Mouse (Mus musculus) CH12.LX (cell line): ENCODE measurements at regions not wholly inside any gene's neighbourhood (a gene's known extent, or its start where the extent isn't known, plus 50 kb on each side); places are given as distances from the start of the nearest gene placed in this dataset.

Source experiments
- CTCF ChIP-seq, 2 experiments: IDR thresholded peaks in 1 of 2; conservative IDR thresholded peaks in 1 of 2; 2 replicates each; pipeline ENCODE4 v1.5.1; 2011 to 2012; ENCODE audit warnings: low read depth in 2 of 2, low read length in 2 of 2, improper control_type of control experiment in 1 of 2, inconsistent platforms in 1 of 2, mild to moderate bottlenecking in 1 of 2, moderate library complexity in 1 of 2
- EP300 ChIP-seq: IDR thresholded peaks from 2 replicates; pipeline ENCODE4 v1.6.1; 2011; ENCODE audit warnings: low read length, improper control_type of control experiment
- MAX ChIP-seq: IDR thresholded peaks from 2 replicates; pipeline ENCODE4 v1.6.1; 2011; ENCODE audit warnings: low read length, improper control_type of control experiment
- MAZ ChIP-seq: IDR thresholded peaks from 2 replicates; pipeline ENCODE4 v1.6.1; 2012; ENCODE audit warnings: low read depth, mild to moderate bottlenecking, inconsistent platforms, low read length, improper control_type of control experiment, moderate library complexity
- MXI1 ChIP-seq: IDR thresholded peaks from 2 replicates; pipeline ENCODE4 v1.6.1; 2011; ENCODE audit warnings: mild to moderate bottlenecking, low read depth, low read length, improper control_type of control experiment
- MYC ChIP-seq: IDR thresholded peaks from 2 replicates; pipeline ENCODE4 v1.6.1; 2011; ENCODE audit warnings: low read depth, mild to moderate bottlenecking, improper control_type of control experiment, low read length
- SIN3A ChIP-seq: IDR thresholded peaks from 2 replicates; pipeline ENCODE4 v1.6.1; 2012; ENCODE audit warnings: low read length, improper control_type of control experiment, inconsistent platforms
- TBP ChIP-seq: conservative IDR thresholded peaks from 2 replicates; pipeline ENCODE4 v1.6.1; 2011; ENCODE audit warnings: low read depth, low read length, improper control_type of control experiment
- USF1 ChIP-seq: IDR thresholded peaks from 2 replicates; pipeline ENCODE4 v1.6.1; 2014; ENCODE audit warnings: low read depth, mild to moderate bottlenecking, inconsistent platforms, low read length, improper control_type of control experiment
- ZC3H11A ChIP-seq: IDR thresholded peaks from 2 replicates; pipeline ENCODE4 v1.6.1; 2012; ENCODE audit warnings: low read depth, mild to moderate bottlenecking, inconsistent platforms, low read length, improper control_type of control experiment

- no peak for TF ChIP-seq TBP
- TF ChIP-seq MXI1, result no peak
- no peak for TF ChIP-seq MAX
- TF ChIP-seq ZC3H11A, result no peak
- TF ChIP-seq EP300, result no peak
- TF ChIP-seq MAZ, result no peak
- TF ChIP-seq USF1, result no peak
- no peak for TF ChIP-seq CTCF (conservative IDR thresholded peaks at IDR 0.05 in 1 of 2, IDR thresholded peaks at IDR 0.05 in 1 of 2; ENCODE audit: low read depth in 2 of 2, low read length in 2 of 2)
- no peak for TF ChIP-seq MYC
- TF ChIP-seq SIN3A, result no peak
These were observed 93.8 kb upstream of the Msx1 start for GRCm38 (mm10) chr5:37918001-37918707.
